Mouse (Mus musculus): ENCODE measurements around the gene Adamts7. TPM values are rescaled to one million over a fixed set of nuclear protein-coding genes. Genes with fewer than 3 reads are reported as not detected.

Gene Adamts7
- polyA plus RNA-seq, 1 experiment, result 9.8 TPM

- H3K27me3 ChIP-seq (ENCODE audit: control insufficient read depth, insufficient read depth, insufficient read length), result no peaks in the 10 kb centered on the region
- no peaks in the 10 kb centered on the region for H3K79me3 ChIP-seq (ENCODE audit: low read depth)
- H3K79me2 ChIP-seq (ENCODE audit: control insufficient read depth, insufficient read depth), result no peaks in the 10 kb centered on the region
- no peaks in the 10 kb centered on the region for H3K36me3 ChIP-seq (ENCODE audit: control insufficient read depth, insufficient read depth)
- H3ac ChIP-seq (ENCODE audit: control insufficient read depth, insufficient read length, low read depth), result no peak overlapping the region
- no peak overlapping the region for H3K4me3 ChIP-seq (ENCODE audit: insufficient read depth, poor library complexity, severe bottlenecking)
- no peak for TF ChIP-seq FOSL1 (IDR thresholded peaks at IDR 0.05; ENCODE audit: insufficient read depth, low read length, poor library complexity, severe bottlenecking)
- TF ChIP-seq CEBPB (IDR thresholded peaks at IDR 0.05; ENCODE audit: low read depth), result no peak
- TF ChIP-seq MAX (IDR thresholded peaks at IDR 0.05), result no peak
Observed at GRCm38 (mm10) chr9:90234786-90235185, 71.9 kb downstream of the Adamts7 start.

- H3K4me3 ChIP-seq (ENCODE audit: insufficient read depth, poor library complexity, severe bottlenecking), result no peak overlapping the region
- H3ac ChIP-seq (ENCODE audit: control insufficient read depth, insufficient read length, low read depth), result no peak overlapping the region
- H3K27me3 ChIP-seq (ENCODE audit: control insufficient read depth, insufficient read depth, insufficient read length), result no peaks in the 10 kb centered on the region
- H3K36me3 ChIP-seq (ENCODE audit: control insufficient read depth, insufficient read depth), result no peaks in the 10 kb centered on the region
- TF ChIP-seq MYOG (IDR thresholded peaks at IDR 0.05; ENCODE audit: control insufficient read depth, extremely low read depth, insufficient read length) (no peak), MYOD1 (IDR thresholded peaks at IDR 0.05; ENCODE audit: control insufficient read depth, insufficient read length, low read depth) (no peak), USF1 (IDR thresholded peaks at IDR 0.05; ENCODE audit: low read depth) (no peak)
- no peaks in the 10 kb centered on the region for H3K79me3 ChIP-seq (ENCODE audit: low read depth)
- H3K79me2 ChIP-seq (ENCODE audit: control insufficient read depth, insufficient read depth), result no peaks in the 10 kb centered on the region
Observed at GRCm38 (mm10) chr9:90235258-90235882, 72.5 kb downstream of the Adamts7 start.

- H3K79me2 ChIP-seq (ENCODE audit: control insufficient read depth, insufficient read depth), result no peaks in the 10 kb centered on the region
- H3K27me3 ChIP-seq (ENCODE audit: control insufficient read depth, insufficient read depth, insufficient read length), result no peaks in the 10 kb centered on the region
- H3K36me3 ChIP-seq (ENCODE audit: control insufficient read depth, insufficient read depth), result no peaks in the 10 kb centered on the region
- no peak overlapping the region for H3ac ChIP-seq (ENCODE audit: control insufficient read depth, insufficient read length, low read depth)
- TF ChIP-seq USF1 (IDR thresholded peaks at IDR 0.05; ENCODE audit: low read depth) (no peak), CEBPB (IDR thresholded peaks at IDR 0.05; ENCODE audit: low read depth) (no peak), MYOG (IDR thresholded peaks at IDR 0.05; ENCODE audit: control insufficient read depth, extremely low read depth, insufficient read length) (no peak), MYOD1 (IDR thresholded peaks at IDR 0.05; ENCODE audit: control insufficient read depth, insufficient read length, low read depth) (no peak)
- H3K4me3 ChIP-seq (ENCODE audit: insufficient read depth, poor library complexity, severe bottlenecking), result no peak overlapping the region
- H3K79me3 ChIP-seq (ENCODE audit: low read depth), result no peaks in the 10 kb centered on the region
Observed at GRCm38 (mm10) chr9:90236817-90237216, 73.9 kb downstream of the Adamts7 start.

- Histone ChIP-seq H3K27me3 (ENCODE audit: control insufficient read depth, insufficient read depth, insufficient read length) (no peaks in the 10 kb centered on the region), H3K36me3 (ENCODE audit: control insufficient read depth, insufficient read depth) (no peaks in the 10 kb centered on the region), H3K79me3 (ENCODE audit: low read depth) (no peaks in the 10 kb centered on the region), H3K4me3 (ENCODE audit: insufficient read depth, poor library complexity, severe bottlenecking) (no peak overlapping the region), H3K79me2 (ENCODE audit: control insufficient read depth, insufficient read depth) (no peaks in the 10 kb centered on the region), H3ac (ENCODE audit: control insufficient read depth, insufficient read length, low read depth) (no peak overlapping the region)
- TF ChIP-seq CEBPB (IDR thresholded peaks at IDR 0.05; ENCODE audit: low read depth) (no peak), FOSL1 (IDR thresholded peaks at IDR 0.05; ENCODE audit: insufficient read depth, low read length, poor library complexity, severe bottlenecking) (no peak), MYOD1 (IDR thresholded peaks at IDR 0.05; ENCODE audit: control insufficient read depth, insufficient read length, low read depth) (no peak), MYOG (IDR thresholded peaks at IDR 0.05; ENCODE audit: control insufficient read depth, extremely low read depth, insufficient read length) (no peak), CTCF (IDR thresholded peaks at IDR 0.05; ENCODE audit: control insufficient read depth, insufficient read depth, insufficient read length) (no peak), USF1 (IDR thresholded peaks at IDR 0.05; ENCODE audit: low read depth) (no peak), MAX (IDR thresholded peaks at IDR 0.05) (no peak)
Observed at GRCm38 (mm10) chr9:90237232-90238062, 74.6 kb downstream of the Adamts7 start.

DNA sequence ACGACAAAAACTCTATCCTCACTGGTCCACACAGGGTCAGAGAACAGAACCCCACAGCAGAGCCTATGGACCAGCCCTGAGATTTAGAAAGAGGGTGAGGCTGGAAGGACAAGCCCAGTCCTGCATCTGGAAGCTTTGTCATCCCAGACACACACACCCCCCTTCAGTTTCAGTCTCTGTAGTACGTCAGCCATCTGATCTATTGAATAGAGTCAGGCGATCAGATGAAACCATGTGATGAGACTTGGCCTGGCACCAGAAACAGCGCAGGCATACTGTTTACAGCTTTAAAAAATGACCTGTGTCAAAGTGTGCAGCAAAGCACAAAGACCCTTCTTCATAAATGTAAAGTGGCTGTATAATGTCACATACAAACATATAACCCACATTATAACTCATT lies 77.7 kb downstream of the Adamts7 start:
- no peak for TF ChIP-seq MAX (IDR thresholded peaks at IDR 0.05)
- TF ChIP-seq USF1 (IDR thresholded peaks at IDR 0.05; ENCODE audit: low read depth), result no peak
- no peak for TF ChIP-seq MYOG (IDR thresholded peaks at IDR 0.05; ENCODE audit: control insufficient read depth, extremely low read depth, insufficient read length)
- no peak for TF ChIP-seq FOSL1 (IDR thresholded peaks at IDR 0.05; ENCODE audit: insufficient read depth, low read length, poor library complexity, severe bottlenecking)
- no peak for TF ChIP-seq CTCF (IDR thresholded peaks at IDR 0.05; ENCODE audit: control insufficient read depth, insufficient read depth, insufficient read length)
- no peak for TF ChIP-seq MYOD1 (IDR thresholded peaks at IDR 0.05; ENCODE audit: control insufficient read depth, insufficient read length, low read depth)
- no peak for TF ChIP-seq CEBPB (IDR thresholded peaks at IDR 0.05; ENCODE audit: low read depth)
- Histone ChIP-seq H3K36me3 (ENCODE audit: control insufficient read depth, insufficient read depth) (no peaks in the 10 kb centered on the region), H3K4me3 (ENCODE audit: insufficient read depth, poor library complexity, severe bottlenecking) (no peak overlapping the region), H3K79me3 (ENCODE audit: low read depth) (no peaks in the 10 kb centered on the region), H3ac (ENCODE audit: control insufficient read depth, insufficient read length, low read depth) (no peak overlapping the region), H3K27me3 (ENCODE audit: control insufficient read depth, insufficient read depth, insufficient read length) (no peaks in the 10 kb centered on the region), H3K79me2 (ENCODE audit: control insufficient read depth, insufficient read depth) (no peaks in the 10 kb centered on the region)

DNA sequence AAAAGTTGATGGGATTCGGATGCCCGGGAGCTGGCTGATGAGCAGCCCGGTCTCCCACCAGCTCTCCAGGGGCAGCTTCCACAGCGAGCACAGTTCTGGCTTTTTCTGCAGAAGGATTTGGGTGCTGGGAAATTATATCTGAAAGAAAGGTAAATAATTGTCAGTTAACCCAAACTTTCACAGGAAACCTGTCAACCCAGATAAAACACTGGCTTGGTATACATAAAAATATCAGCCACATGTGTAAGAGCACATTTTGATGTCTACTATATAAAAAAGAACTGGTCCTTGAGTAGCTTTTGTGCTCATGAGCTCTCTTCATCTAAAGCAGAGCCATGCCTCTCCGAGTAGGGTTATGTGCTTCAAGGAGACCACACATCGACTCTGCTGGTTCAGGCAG lies 78.2 kb downstream of the Adamts7 start:
- Histone ChIP-seq H3K79me2 (ENCODE audit: control insufficient read depth, insufficient read depth) (no peaks in the 10 kb centered on the region), H3ac (ENCODE audit: control insufficient read depth, insufficient read length, low read depth) (no peak overlapping the region), H3K36me3 (ENCODE audit: control insufficient read depth, insufficient read depth) (no peaks in the 10 kb centered on the region), H3K4me3 (ENCODE audit: insufficient read depth, poor library complexity, severe bottlenecking) (no peak overlapping the region), H3K27me3 (ENCODE audit: control insufficient read depth, insufficient read depth, insufficient read length) (no peaks in the 10 kb centered on the region), H3K79me3 (ENCODE audit: low read depth) (no peaks in the 10 kb centered on the region)
- TF ChIP-seq MYOD1 (IDR thresholded peaks at IDR 0.05; ENCODE audit: control insufficient read depth, insufficient read length, low read depth) (no peak), MYOG (IDR thresholded peaks at IDR 0.05; ENCODE audit: control insufficient read depth, extremely low read depth, insufficient read length) (no peak), MAX (IDR thresholded peaks at IDR 0.05) (no peak), FOSL1 (IDR thresholded peaks at IDR 0.05; ENCODE audit: insufficient read depth, low read length, poor library complexity, severe bottlenecking) (no peak), USF1 (IDR thresholded peaks at IDR 0.05; ENCODE audit: low read depth) (no peak), CEBPB (IDR thresholded peaks at IDR 0.05; ENCODE audit: low read depth) (no peak), CTCF (IDR thresholded peaks at IDR 0.05; ENCODE audit: control insufficient read depth, insufficient read depth, insufficient read length) (no peak)

Data from C2C12 (cell line).